Comparison of ENCODE assay signal across 14 mouse cellular contexts in the genomic region with DNA sequence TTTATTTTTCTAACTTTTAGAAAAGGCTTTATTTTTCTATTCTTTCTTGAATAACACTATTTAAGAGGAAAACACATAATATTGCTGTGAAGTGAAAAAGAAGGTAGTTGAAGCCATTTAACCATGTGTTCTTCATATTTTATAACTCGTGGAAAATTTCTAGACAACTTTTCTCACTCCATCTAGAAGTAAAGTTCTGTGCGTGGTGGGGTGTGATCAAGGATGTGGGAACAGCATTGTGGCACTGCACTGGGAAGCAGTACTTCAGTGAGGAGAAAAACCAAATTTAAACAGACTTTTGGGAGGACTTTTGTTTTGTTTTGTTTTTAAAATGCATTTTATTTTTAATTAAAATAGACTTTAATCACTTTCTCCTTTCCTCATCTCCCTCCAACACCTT.
A peak's percentile ranks its signal among the peaks of the same experiment; 100 is the strongest.
DNase-seq lines count a peak whose midpoint lies in the region.
"Had no signal": no experiment of that assay in that cellular context is flagged by ENCODE, and none has a peak within 500 bp of the region (broad histone marks: within the 10 kb centered on the region; RNA-seq: fewer than 3 reads in every experiment).

No protein-coding gene starts in this region.

- peak; percentile 2 for DNase-seq in left cerebral cortex, adult 11 months (ENCODE audit: low spot score)
- DNase-seq in left cerebral cortex, adult 18-20 months (ENCODE audit: low spot score in 2 of 2) = no peak
- peak; percentile 51 for DNase-seq in brain, adult 2 months (ENCODE audit: low read depth, low spot score)
- peak; percentile 24 for DNase-seq in telencephalon, adult 2 months (ENCODE audit: low read depth, low spot score)
- DNase-seq in ovary, postnatal 10 days (ENCODE audit: low spot score) = no peak
- DNase-seq: adrenal gland, adult 2 months; adrenal gland, postnatal 10 days; adrenal gland, postnatal 25 days; cerebellum, adult 11-12 months; cerebellum, adult 2 months; cerebellum, adult 9-10 months; cerebellum, postnatal 10 days; cerebellum, postnatal 25 days; forebrain, postnatal 0 days had no signal

Comparison
In these comparisons a context has a peak if more than half of its experiments do, and no peak if none do; other contexts are left out.
1. DNase-seq: peak in left cerebral cortex, adult 11 months (single experiment), brain, adult 2 months (single experiment) and telencephalon, adult 2 months (single experiment); none in left cerebral cortex, adult 18-20 months (0 of 2) and ovary, postnatal 10 days (single experiment).